ENCODE assay signal across 13 mouse cellular contexts in genomic region chr15:5446040-5446755, GRCm38 (mm10).
DNase-seq lines count a peak whose midpoint lies in the region; ATAC-seq and TF ChIP-seq lines count a peak whose summit lies in the region.
"Had no signal": no experiment of that assay in that cellular context is flagged by ENCODE, and none has a peak within 500 bp of the region (broad histone marks: within the 10 kb centered on the region; RNA-seq: fewer than 3 reads in every experiment).

No protein-coding gene starts in this region.

- H3K9me3 ChIP-seq in heart, postnatal 0 days (replicated peaks; ENCODE audit: control insufficient read depth, low read length), result no peaks in the 10 kb centered on the region
- H3K9me3 ChIP-seq in heart, embryonic 12.5 days (replicated peaks), result no peaks in the 10 kb centered on the region
- H3K9me3 ChIP-seq in hindbrain, embryonic 16.5 days (ENCODE audit: control insufficient read depth, low read length), result no peaks in the 10 kb centered on the region
- H3K9me3 ChIP-seq in hindbrain, embryonic 12.5 days (replicated peaks), result no peaks in the 10 kb centered on the region

- H3K27me3 ChIP-seq in heart, postnatal 0 days (ENCODE audit: control insufficient read depth, insufficient read depth, low read length), result no peaks in the 10 kb centered on the region
- no peaks in the 10 kb centered on the region for H3K27me3 ChIP-seq in heart, embryonic 12.5 days (replicated peaks)
- H3K27me3 ChIP-seq in hindbrain, embryonic 16.5 days (replicated peaks; ENCODE audit: control insufficient read depth, insufficient read depth, low read length), result no peaks in the 10 kb centered on the region
- no peaks in the 10 kb centered on the region for H3K27me3 ChIP-seq in hindbrain, embryonic 12.5 days

- TF ChIP-seq CTCF in heart, postnatal 0 days (IDR thresholded peaks at IDR 0.05; ENCODE audit: low read depth), result no peak

- H3K36me3 ChIP-seq in heart, postnatal 0 days (replicated peaks; ENCODE audit: control insufficient read depth, insufficient read depth, low read length), result no peaks in the 10 kb centered on the region
- H3K36me3 ChIP-seq in heart, embryonic 12.5 days, result no peaks in the 10 kb centered on the region
- no peaks in the 10 kb centered on the region for H3K36me3 ChIP-seq in hindbrain, embryonic 16.5 days (ENCODE audit: control insufficient read depth, insufficient read depth, low read length)
- H3K36me3 ChIP-seq in hindbrain, embryonic 12.5 days, result no peaks in the 10 kb centered on the region

- no peaks in the 10 kb centered on the region for H3K4me1 ChIP-seq in heart, postnatal 0 days (ENCODE audit: control insufficient read depth, insufficient read depth)
- no peaks in the 10 kb centered on the region for H3K4me1 ChIP-seq in heart, embryonic 12.5 days (replicated peaks)
- H3K4me1 ChIP-seq in hindbrain, embryonic 16.5 days (ENCODE audit: control insufficient read depth, insufficient read depth, low read depth, low read length), result no peaks in the 10 kb centered on the region
- no peaks in the 10 kb centered on the region for H3K4me1 ChIP-seq in hindbrain, embryonic 12.5 days

- DNase-seq in heart, postnatal 0 days (ENCODE audit: low spot score), result peak; percentile 22
- peak; percentile 22 for DNase-seq in thymus, postnatal 4 days
- DNase-seq in thymus, adult 18-20 months, result no peak
- DNase-seq in induced T-regulatory cell, adult 2 months (ENCODE audit: low read depth), result peak; percentile 74
- no peak for DNase-seq in layer of hippocampus, postnatal 10 days (ENCODE audit: low spot score in 2 of 2)
- DNase-seq: adrenal gland, adult 2 months; cerebellum, adult 2 months; heart, postnatal 36 days; right cerebral cortex, postnatal 4 days had no signal

- ATAC-seq in heart, postnatal 0 days (ENCODE audit: insufficient read depth, low read depth), result no peak
- ATAC-seq in heart, embryonic 12.5 days (ENCODE audit: insufficient number of reproducible peaks, low FRiP score), result no peak
- no peak for ATAC-seq in hindbrain, embryonic 16.5 days
- no peak for ATAC-seq in hindbrain, embryonic 12.5 days (ENCODE audit: low FRiP score)

- no peak overlapping the region for H3K4me3 ChIP-seq in heart, postnatal 0 days (ENCODE audit: low read depth, low read length)
- H3K4me3 ChIP-seq in heart, embryonic 12.5 days, result no peak overlapping the region
- no peak overlapping the region for H3K4me3 ChIP-seq in hindbrain, embryonic 16.5 days (ENCODE audit: low read length)
- no peak overlapping the region for H3K4me3 ChIP-seq in hindbrain, embryonic 12.5 days

- H3K9ac ChIP-seq in heart, postnatal 0 days (replicated peaks; ENCODE audit: low read depth, low read length), result no peak overlapping the region
- H3K9ac ChIP-seq in heart, embryonic 12.5 days, result no peak overlapping the region
- H3K9ac ChIP-seq in hindbrain, embryonic 16.5 days (ENCODE audit: low read depth, low read length), result no peak overlapping the region
- H3K9ac ChIP-seq in hindbrain, embryonic 12.5 days, result no peak overlapping the region

- WGBS in heart, postnatal 0 days, result 60% methylated on average over 9 of the region's 9 CpGs
- WGBS in heart, embryonic 12.5 days, result 63% methylated on average over 9 of the region's 9 CpGs
- 82% methylated on average over 9 of the region's 9 CpGs for WGBS in hindbrain, embryonic 16.5 days
- 87% methylated on average over 9 of the region's 9 CpGs for WGBS in hindbrain, embryonic 12.5 days

- no peak for TF ChIP-seq EP300 in heart, postnatal 0 days (IDR thresholded peaks at IDR 0.05; ENCODE audit: low read depth)

- no peak overlapping the region for H3K27ac ChIP-seq in heart, postnatal 0 days (ENCODE audit: low read depth)
- H3K27ac ChIP-seq in heart, embryonic 12.5 days (ENCODE audit: poor library complexity, severe bottlenecking), result no peak overlapping the region
- no peak overlapping the region for H3K27ac ChIP-seq in hindbrain, embryonic 16.5 days (ENCODE audit: low read depth, low read length)
- H3K27ac ChIP-seq in hindbrain, embryonic 12.5 days, result no peak overlapping the region
- H3K27ac ChIP-seq: kidney, postnatal 0 days had no signal

- H3K4me2 ChIP-seq in heart, postnatal 0 days (ENCODE audit: low read depth, low read length), result no peak overlapping the region
- H3K4me2 ChIP-seq in heart, embryonic 12.5 days, result no peak overlapping the region
- no peak overlapping the region for H3K4me2 ChIP-seq in hindbrain, embryonic 16.5 days (ENCODE audit: low read length)
- H3K4me2 ChIP-seq in hindbrain, embryonic 12.5 days (replicated peaks), result no peak overlapping the region

Comparison
In these comparisons a context has a peak if more than half of its experiments do, and no peak if none do; other contexts are left out.
1. DNase-seq: peak in heart, postnatal 0 days (single experiment), thymus, postnatal 4 days (single experiment) and induced T-regulatory cell, adult 2 months (single experiment); none in thymus, adult 18-20 months (0 of 2) and layer of hippocampus, postnatal 10 days (0 of 2).